17 mouse cellular contexts compared by ENCODE assay signal in the genomic region with DNA sequence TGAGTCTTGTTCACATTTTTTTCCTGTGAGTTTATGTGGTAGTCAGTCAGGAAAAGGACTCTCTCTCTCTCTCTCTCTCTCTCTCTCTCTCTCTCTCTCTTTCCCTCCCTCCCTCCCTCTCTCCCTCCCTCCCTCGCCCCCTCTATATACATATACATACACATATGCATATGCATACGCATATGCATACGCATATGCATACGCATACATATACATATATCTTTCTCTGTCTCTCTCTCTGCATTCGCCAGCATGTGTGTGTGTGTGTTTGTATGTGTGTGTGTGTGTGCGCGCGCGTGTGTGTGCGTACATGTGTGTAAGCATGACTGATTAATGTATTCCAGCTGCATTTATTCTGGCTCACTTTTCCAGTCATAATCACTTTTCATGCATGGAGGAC.
"Had no signal": no experiment of that assay in that cellular context is flagged by ENCODE, and none has a peak within 500 bp of the region (broad histone marks: within the 10 kb centered on the region; RNA-seq: fewer than 3 reads in every experiment).

No protein-coding gene starts in this region.

- H3K36me3 ChIP-seq: liver, embryonic 15.5 days; midbrain, embryonic 13.5 days; midbrain, embryonic 15.5 days; neural tube, embryonic 12.5 days; stomach, embryonic 15.5 days had no signal

- H3K4me1 ChIP-seq: liver, embryonic 15.5 days; megakaryocyte, embryonic 14.5 days; midbrain, embryonic 13.5 days; midbrain, embryonic 15.5 days; neural tube, embryonic 12.5 days; stomach, embryonic 15.5 days had no signal

- H3K9me3 ChIP-seq: liver, embryonic 15.5 days; megakaryocyte, embryonic 14.5 days; midbrain, embryonic 13.5 days; midbrain, embryonic 15.5 days; neural tube, embryonic 12.5 days; stomach, embryonic 15.5 days had no signal

- ATAC-seq: liver, postnatal 0 days; midbrain, embryonic 13.5 days; midbrain, embryonic 15.5 days had no signal

- H3K4me3 ChIP-seq: liver, embryonic 15.5 days; megakaryocyte, embryonic 14.5 days; midbrain, embryonic 13.5 days; midbrain, embryonic 15.5 days; neural tube, embryonic 12.5 days; stomach, embryonic 15.5 days had no signal

- H3K27me3 ChIP-seq: liver, embryonic 15.5 days; megakaryocyte, embryonic 14.5 days; midbrain, embryonic 13.5 days; midbrain, embryonic 15.5 days; neural tube, embryonic 12.5 days; stomach, embryonic 15.5 days had no signal

- H3K9ac ChIP-seq: liver, embryonic 15.5 days; liver, postnatal 0 days; midbrain, embryonic 13.5 days; midbrain, embryonic 15.5 days; neural tube, embryonic 12.5 days; stomach, embryonic 15.5 days had no signal

- H3K4me2 ChIP-seq: liver, embryonic 15.5 days; midbrain, embryonic 11.5 days; midbrain, embryonic 13.5 days; midbrain, embryonic 15.5 days; neural tube, embryonic 12.5 days; stomach, embryonic 15.5 days had no signal

- H3K27ac ChIP-seq: liver, embryonic 15.5 days; macrophage; midbrain, embryonic 13.5 days; midbrain, embryonic 15.5 days; neural tube, embryonic 12.5 days; stomach, embryonic 15.5 days; stomach, postnatal 0 days had no signal

- DNase-seq: liver, postnatal 0 days; lung, adult 2 months; lung, postnatal 10 days; lung, postnatal 36 days; right cerebral cortex, postnatal 14 days; thymus, adult 2 months; thymus, postnatal 25 days; thymus, postnatal 4 days had no signal
